Mouse (Mus musculus) embryonic fibroblast, embryonic 13.5 days (primary cell): ENCODE data around the gene Rhbdl2.

Experiments
- CTCF ChIP-seq: IDR thresholded peaks from 2 replicates; pipeline ENCODE4 v1.5.1; 2011; ENCODE audit warnings: mild to moderate bottlenecking, control low read depth, low read length, moderate library complexity, borderline replicate concordance; ENCODE audit not compliant: insufficient read depth
- POLR2A ChIP-seq: IDR thresholded peaks from 2 replicates; pipeline ENCODE4 v1.6.1; 2011; ENCODE audit warnings: low read depth, mild to moderate bottlenecking, control low read depth, low read length, moderate library complexity

GRCm38 (mm10) chr4:123750707-123751312 lies 36.9 kb upstream of the Rhbdl2 start:
- TF ChIP-seq POLR2A = no peak
- no peak for TF ChIP-seq CTCF
